Mouse (Mus musculus): ENCODE data around the gene Gm10912.
"Not testable (repeated sequence)": the region's sequence is repeated elsewhere in the genome, so short reads cannot be mapped to it uniquely, and the experiment has no call there.

Gene Gm10912

GRCm38 (mm10) chr2:104065526-104065925 lies at the start of gene Gm10912:
Gm10912 (plus strand) TSS chr2:104065826.
- DNase-seq (ENCODE audit: low spot score in 2 of 2), result not testable (repeated sequence)

- DNase-seq (ENCODE audit: low spot score in 2 of 2), result no peak
Measured at GRCm38 (mm10) chr2:104023096-104023495, 42.5 kb upstream of the Gm10912 start.

GRCm38 (mm10) chr2:104024656-104025055 lies 41.0 kb upstream of the Gm10912 start:
- DNase-seq (ENCODE audit: low spot score in 2 of 2), result no peak

- DNase-seq (ENCODE audit: low spot score in 2 of 2), result peak; percentile 81 to 87
Measured at GRCm38 (mm10) chr2:104027458-104028138, 38.0 kb upstream of the Gm10912 start, which contains the start of gene Fbxo3. Fbxo3 (plus strand) TSS chr2:104027721.

GRCm38 (mm10) chr2:104028139-104028723 lies 37.4 kb upstream of the Gm10912 start, which contains the start of gene 4931422A03Rik:
4931422A03Rik (minus strand) TSS chr2:104028361.
- no peak for DNase-seq (ENCODE audit: low spot score in 2 of 2)

- no peak for DNase-seq (ENCODE audit: low spot score in 2 of 2)
Measured at GRCm38 (mm10) chr2:104029074-104029473, 36.6 kb upstream of the Gm10912 start.

GRCm38 (mm10) chr2:104030381-104030780 lies 35.2 kb upstream of the Gm10912 start:
- no peak for DNase-seq (ENCODE audit: low spot score in 2 of 2)

GRCm38 (mm10) chr2:104032056-104032455 lies 33.6 kb upstream of the Gm10912 start:
- DNase-seq (ENCODE audit: low spot score in 2 of 2), result no peak

GRCm38 (mm10) chr2:104034832-104035472 lies 30.7 kb upstream of the Gm10912 start:
- DNase-seq (ENCODE audit: low spot score in 2 of 2), result peak in 1 of 2 experiments; percentile 55

GRCm38 (mm10) chr2:104035595-104035994 lies 30.0 kb upstream of the Gm10912 start:
- no peak for DNase-seq (ENCODE audit: low spot score in 2 of 2)

- no peak for DNase-seq (ENCODE audit: low spot score in 2 of 2)
Measured at GRCm38 (mm10) chr2:104036316-104036715, 29.3 kb upstream of the Gm10912 start.

GRCm38 (mm10) chr2:104038236-104038635 lies 27.4 kb upstream of the Gm10912 start:
- DNase-seq (ENCODE audit: low spot score in 2 of 2), result no peak

- peak in 1 of 2 experiments; percentile 21 for DNase-seq (ENCODE audit: low spot score in 2 of 2)
Measured at GRCm38 (mm10) chr2:104041632-104042031, 24.0 kb upstream of the Gm10912 start.

- DNase-seq (ENCODE audit: low spot score in 2 of 2), result no peak
Measured at GRCm38 (mm10) chr2:104042766-104043165, 22.9 kb upstream of the Gm10912 start.

- no peak for DNase-seq (ENCODE audit: low spot score in 2 of 2)
Measured at GRCm38 (mm10) chr2:104043624-104044478, 21.8 kb upstream of the Gm10912 start.

GRCm38 (mm10) chr2:104044479-104045080 lies 21.0 kb upstream of the Gm10912 start:
- no peak for DNase-seq (ENCODE audit: low spot score in 2 of 2)

GRCm38 (mm10) chr2:104058381-104058780 lies 7.2 kb upstream of the Gm10912 start:
- DNase-seq (ENCODE audit: low spot score in 2 of 2), result no peak

- DNase-seq (ENCODE audit: low spot score in 2 of 2), result no peak
Measured at GRCm38 (mm10) chr2:104058954-104059353, 6.7 kb upstream of the Gm10912 start.

GRCm38 (mm10) chr2:104059786-104060185 lies 5.8 kb upstream of the Gm10912 start:
- no peak for DNase-seq (ENCODE audit: low spot score in 2 of 2)

- no peak for DNase-seq (ENCODE audit: low spot score in 2 of 2)
Measured at GRCm38 (mm10) chr2:104060996-104061395, 4.6 kb upstream of the Gm10912 start.

- DNase-seq (ENCODE audit: low spot score in 2 of 2), result no peak
Measured at GRCm38 (mm10) chr2:104062665-104063064, 3.0 kb upstream of the Gm10912 start.

Data from urinary bladder, postnatal 36 days (tissue).